ENCODE assay signal across 8 mouse cellular contexts in genomic region chr11:44761128-44761996, GRCm38 (mm10).
DNase-seq lines count a peak whose midpoint lies in the region; ATAC-seq and TF ChIP-seq lines count a peak whose summit lies in the region.
"Had no signal": no experiment of that assay in that cellular context is flagged by ENCODE, and none has a peak within 500 bp of the region (broad histone marks: within the 10 kb centered on the region; RNA-seq: fewer than 3 reads in every experiment).

No protein-coding gene starts in this region.

- no peak for ATAC-seq in lung, embryonic 15.5 days (ENCODE audit: borderline replicate concordance, extremely low read depth, low FRiP score, low TSS enrichment)
- no peak for ATAC-seq in embryonic facial prominence, embryonic 14.5 days (ENCODE audit: low read depth)
- ATAC-seq in intestine, postnatal 0 days: no peak
- ATAC-seq in neural tube, embryonic 15.5 days (ENCODE audit: low FRiP score): no peak

- H3K27ac ChIP-seq in lung, embryonic 15.5 days: no peak overlapping the region
- H3K27ac ChIP-seq in embryonic facial prominence, embryonic 14.5 days (replicated peaks; ENCODE audit: low read depth, low read length): no peak overlapping the region
- no peak overlapping the region for H3K27ac ChIP-seq in intestine, postnatal 0 days (ENCODE audit: low read depth, low read length)
- H3K27ac ChIP-seq in neural tube, embryonic 15.5 days (replicated peaks): 0 out of 2 replicates have a peak overlapping the region, but pooled peaks have one; percentile 8

- H3K27me3 ChIP-seq in lung, embryonic 15.5 days: no peaks in the 10 kb centered on the region
- H3K27me3 ChIP-seq in embryonic facial prominence, embryonic 14.5 days (replicated peaks; ENCODE audit: control insufficient read depth, insufficient read depth, low read length): no peaks in the 10 kb centered on the region; the same call in 1 of the 2 replicates
- H3K27me3 ChIP-seq in intestine, postnatal 0 days (replicated peaks; ENCODE audit: control insufficient read depth, insufficient read depth, low read length): no peaks in the 10 kb centered on the region
- H3K27me3 ChIP-seq in neural tube, embryonic 15.5 days (replicated peaks): no peaks in the 10 kb centered on the region

- no peak for DNase-seq in lung, adult 2 months
- DNase-seq in embryonic facial prominence, embryonic 14.5 days (ENCODE audit: low spot score): no peak
- DNase-seq in layer of hippocampus, adult 9-11 months: no peak
- DNase-seq in adrenal gland, adult 18-20 months (ENCODE audit: low spot score in 2 of 2): no peak
- DNase-seq: lung, postnatal 36 days had no signal

- no peaks in the 10 kb centered on the region for H3K36me3 ChIP-seq in lung, embryonic 15.5 days
- no peaks in the 10 kb centered on the region for H3K36me3 ChIP-seq in embryonic facial prominence, embryonic 14.5 days (ENCODE audit: control insufficient read depth, insufficient read depth, low read length)
- H3K36me3 ChIP-seq in intestine, postnatal 0 days (ENCODE audit: control insufficient read depth, insufficient read depth): no peaks in the 10 kb centered on the region
- no peaks in the 10 kb centered on the region for H3K36me3 ChIP-seq in neural tube, embryonic 15.5 days

- no peaks in the 10 kb centered on the region for H3K9me3 ChIP-seq in lung, embryonic 15.5 days
- no peaks in the 10 kb centered on the region for H3K9me3 ChIP-seq in embryonic facial prominence, embryonic 14.5 days (ENCODE audit: control insufficient read depth, low read length)
- H3K9me3 ChIP-seq in intestine, postnatal 0 days (ENCODE audit: control insufficient read depth): no peaks in the 10 kb centered on the region
- no peaks in the 10 kb centered on the region for H3K9me3 ChIP-seq in neural tube, embryonic 15.5 days (replicated peaks)

- no peak for TF ChIP-seq CTCF in lung, adult 2 months (IDR thresholded peaks at IDR 0.05; ENCODE audit: insufficient read depth, low read length)
- no peak for TF ChIP-seq CTCF in intestine, postnatal 0 days (IDR thresholded peaks at IDR 0.05; ENCODE audit: low read depth)

- H3K4me3 ChIP-seq in lung, embryonic 15.5 days: no peak overlapping the region
- no peak overlapping the region for H3K4me3 ChIP-seq in lung, adult 2 months (replicated peaks; ENCODE audit: extremely low read depth, low read depth, low read length)
- H3K4me3 ChIP-seq in embryonic facial prominence, embryonic 14.5 days (ENCODE audit: low read depth, low read length): no peak overlapping the region
- H3K4me3 ChIP-seq in intestine, postnatal 0 days (ENCODE audit: low read depth, low read length): no peak overlapping the region
- H3K4me3 ChIP-seq in neural tube, embryonic 15.5 days (replicated peaks): no peak overlapping the region

- 15% methylated on average over 20 of the region's 20 CpGs for WGBS in lung, embryonic 15.5 days
- 30% methylated on average over 20 of the region's 20 CpGs for WGBS in lung, adult 2 months
- WGBS in embryonic facial prominence, embryonic 14.5 days: 18% methylated on average over 20 of the region's 20 CpGs
- 20% methylated on average over 20 of the region's 20 CpGs for WGBS in intestine, postnatal 0 days
- WGBS in neural tube, embryonic 15.5 days: 11% methylated on average over 20 of the region's 20 CpGs

- H3K9ac ChIP-seq in lung, embryonic 15.5 days: no peak overlapping the region
- H3K9ac ChIP-seq in embryonic facial prominence, embryonic 14.5 days (ENCODE audit: low read depth, low read length): 0 out of 2 replicates have a peak overlapping the region, but pooled peaks have one; percentile 42
- H3K9ac ChIP-seq in intestine, postnatal 0 days (ENCODE audit: low read depth, low read length): no peak overlapping the region
- H3K9ac ChIP-seq in neural tube, embryonic 15.5 days (replicated peaks): no peak overlapping the region

- no peak for TF ChIP-seq POLR2A in lung, adult 2 months (IDR thresholded peaks at IDR 0.05; ENCODE audit: borderline replicate concordance, extremely low read depth, low read depth, low read length)

- peak overlapping the region; percentile 34 for H3K4me2 ChIP-seq in lung, embryonic 15.5 days
- peak overlapping the region; percentile 21; the same call in 1 of the 2 replicates for H3K4me2 ChIP-seq in embryonic facial prominence, embryonic 14.5 days (ENCODE audit: low read depth, low read length)
- peak overlapping the region; percentile 44 for H3K4me2 ChIP-seq in intestine, postnatal 0 days (replicated peaks; ENCODE audit: low read depth)
- H3K4me2 ChIP-seq in neural tube, embryonic 15.5 days: peak overlapping the region; percentile 34

- peaks cover 3% of the 10 kb centered on the region; the same call in 1 of the 2 replicates for H3K4me1 ChIP-seq in lung, embryonic 15.5 days
- H3K4me1 ChIP-seq in lung, adult 2 months (ENCODE audit: control insufficient read depth, insufficient read depth, low read length): no peaks in the 10 kb centered on the region
- H3K4me1 ChIP-seq in embryonic facial prominence, embryonic 14.5 days (ENCODE audit: control insufficient read depth, insufficient read depth, low read length): 0 out of 2 replicates have a peak, but pooled peaks cover 2% of the 10 kb centered on the region
- no peaks in the 10 kb centered on the region for H3K4me1 ChIP-seq in intestine, postnatal 0 days (replicated peaks; ENCODE audit: control insufficient read depth, insufficient read depth, low read length)
- peaks cover 29% of the 10 kb centered on the region for H3K4me1 ChIP-seq in neural tube, embryonic 15.5 days
